Mouse (Mus musculus): Measurements from ENCODE around the gene Bex1.

Gene Bex1

GRCm38 (mm10) chrX:136171189-136172117 is 43.9 kb downstream of the Bex1 start:
- DNase-seq = peak; percentile 56 to 72

- DNase-seq = peak in 1 of 2 experiments; percentile 5
These were observed 44.7 kb downstream of the Bex1 start for GRCm38 (mm10) chrX:136170625-136171024.

Measured in cerebellum, postnatal 14 days (tissue).